In genomic region chrX:102660712-102661111, GRCm38 (mm10) we compare ENCODE assay signal across 8 mouse cellular contexts. TPM values are rescaled to one million over a fixed set of nuclear protein-coding genes. Genes with fewer than 3 reads are reported as not detected.
DNase-seq lines count a peak whose midpoint lies in the region; ATAC-seq lines count a peak whose summit lies in the region.

No protein-coding gene starts in this region.

- ATAC-seq in activated CD4-positive, CD25-positive, alpha-beta regulatory T cell, adult 4 months = no peak

- peak; percentile 34 for DNase-seq in adrenal gland, postnatal 10 days
- DNase-seq in adrenal gland, adult 2 months = no peak
- DNase-seq in layer of hippocampus, adult 11-12 months (ENCODE audit: low spot score) = peak; percentile 44
- no peak for DNase-seq in layer of hippocampus, adult 9-10 months (ENCODE audit: low spot score)
- DNase-seq in NIH3T3 (ENCODE audit: low read depth) (peak; percentile 54), MN1 (ENCODE audit: low spot score) (no peak)
- DNase-seq in kidney, postnatal 36 days = peak; percentile 18 to 51

RNA-seq across cellular contexts. Expression of gene Phka1, which starts 16.7 kb away (rescaled TPM):
- 10 to 100 TPM; 12.0 to 15.8 TPM for total RNA-seq in adrenal gland, postnatal 10 days (2021)
- 10 to 100 TPM; 15.2 to 15.5 TPM for total RNA-seq in adrenal gland, adult 2 months (2021)
- polyA plus RNA-seq in adrenal gland, adult 2 months (2012; rRNA removed) = 5.5 and 5.9 TPM in 2 replicates
- polyA plus RNA-seq in activated CD4-positive, CD25-positive, alpha-beta regulatory T cell, adult 4 months (2017; shearing (Covaris generic)) = not detected

RNA-seq across cellular contexts. Expression of gene Gm3880, which starts 26.1 kb away (rescaled TPM):
- not detected for total RNA-seq in adrenal gland, postnatal 10 days (2021)
- total RNA-seq in adrenal gland, adult 2 months (2021) = not detected
- polyA plus RNA-seq in adrenal gland, adult 2 months (2012; rRNA removed) = not detected in 2 replicates
- not detected for polyA plus RNA-seq in activated CD4-positive, CD25-positive, alpha-beta regulatory T cell, adult 4 months (2017; shearing (Covaris generic))

RNA-seq across cellular contexts. Expression of gene Gm9112, which starts 46.7 kb away (rescaled TPM):
- total RNA-seq in adrenal gland, postnatal 10 days (2021) = not detected
- not detected for total RNA-seq in adrenal gland, adult 2 months (2021)
- polyA plus RNA-seq in adrenal gland, adult 2 months (2012; rRNA removed) = not detected in 2 replicates
- not detected for polyA plus RNA-seq in activated CD4-positive, CD25-positive, alpha-beta regulatory T cell, adult 4 months (2017; shearing (Covaris generic))

RNA-seq across cellular contexts. Expression of gene Dmrtc1b, which starts 47.0 kb away (rescaled TPM):
- not detected for total RNA-seq in adrenal gland, postnatal 10 days (2021)
- not detected for total RNA-seq in adrenal gland, adult 2 months (2021)
- polyA plus RNA-seq in adrenal gland, adult 2 months (2012; rRNA removed) = not detected in 2 replicates
- polyA plus RNA-seq in activated CD4-positive, CD25-positive, alpha-beta regulatory T cell, adult 4 months (2017; shearing (Covaris generic)) = not detected

Comparison
In these comparisons a context has a peak if more than half of its experiments do, and no peak if none do; other contexts are left out.
1. DNase-seq: peak in adrenal gland, postnatal 10 days (single experiment), layer of hippocampus, adult 11-12 months (single experiment), NIH3T3 (single experiment) and kidney, postnatal 36 days (2 of 2); none in adrenal gland, adult 2 months (single experiment), layer of hippocampus, adult 9-10 months (single experiment) and MN1 (single experiment).